Mouse (Mus musculus) kidney, adult 18-20 months (tissue): ENCODE measurements at regions not wholly inside any gene's neighbourhood (a gene's known extent, or its start where the extent isn't known, plus 50 kb on each side); places are given as distances from the start of the nearest gene placed in this dataset.

Experiments
- DNase-seq: peaks from one replicate; pipeline ENCODE4 v3.0.0; 2021

- DNase-seq = no peak
Observed at GRCm38 (mm10) chr13:106738011-106738410, 198.7 kb downstream of the Ipo11 start.

GRCm38 (mm10) chr13:106734323-106734722 is 202.4 kb downstream of the Ipo11 start:
- no peak for DNase-seq

- DNase-seq = no peak
Observed at GRCm38 (mm10) chr13:106732906-106733305, 203.9 kb downstream of the Ipo11 start.

GRCm38 (mm10) chr13:106723315-106723714 is 213.4 kb downstream of the Ipo11 start:
- no peak for DNase-seq

GRCm38 (mm10) chr13:106721167-106721566 is 215.6 kb downstream of the Ipo11 start:
- no peak for DNase-seq

GRCm38 (mm10) chr13:106715771-106716170 is 221.0 kb downstream of the Ipo11 start:
- DNase-seq = peak; percentile 28

- DNase-seq = no peak
Observed at GRCm38 (mm10) chr13:106715234-106715633, 221.5 kb downstream of the Ipo11 start.

- DNase-seq = no peak
Observed at GRCm38 (mm10) chr13:106710580-106710979, 226.2 kb downstream of the Ipo11 start.

- DNase-seq = no peak
Observed at GRCm38 (mm10) chr13:106700376-106700775, 236.4 kb downstream of the Ipo11 start.

- no peak for DNase-seq
Observed at GRCm38 (mm10) chr13:106699957-106700356, 236.8 kb downstream of the Ipo11 start.

- DNase-seq = no peak
Observed at GRCm38 (mm10) chr13:106691787-106692571, 244.8 kb downstream of the Ipo11 start.

GRCm38 (mm10) chr13:106690125-106690524 is 246.6 kb downstream of the Ipo11 start:
- no peak for DNase-seq

- no peak for DNase-seq
Observed at GRCm38 (mm10) chr13:106689618-106690017, 247.1 kb downstream of the Ipo11 start.

- DNase-seq = no peak
Observed at GRCm38 (mm10) chr13:106689051-106689450, 247.7 kb downstream of the Ipo11 start.

GRCm38 (mm10) chr13:106669665-106670064 is 267.1 kb downstream of the Ipo11 start:
- DNase-seq = no peak

- no peak for DNase-seq
Observed at GRCm38 (mm10) chr13:106662195-106662594, 274.6 kb downstream of the Ipo11 start.

GRCm38 (mm10) chr13:106649363-106649762 is 287.4 kb downstream of the Ipo11 start:
- DNase-seq = no peak

GRCm38 (mm10) chr13:106643302-106643975 is 293.3 kb downstream of the Ipo11 start:
- DNase-seq = no peak

GRCm38 (mm10) chr13:106638706-106639385 is 297.9 kb downstream of the Ipo11 start:
- DNase-seq = no peak

- no peak for DNase-seq
Observed at GRCm38 (mm10) chr13:106591729-106592128, 345.0 kb downstream of the Ipo11 start.

- DNase-seq = no peak
Observed at GRCm38 (mm10) chr13:106567658-106568359, 368.9 kb downstream of the Ipo11 start.

GRCm38 (mm10) chr13:106562588-106562987 is 374.2 kb downstream of the Ipo11 start:
- no peak for DNase-seq

- no peak for DNase-seq
Observed at GRCm38 (mm10) chr13:106562161-106562560, 374.6 kb downstream of the Ipo11 start.
